Mouse (Mus musculus) olfactory bulb, adult 2 months (tissue): Measurements from ENCODE around the gene Ranbp3l. TPM values are rescaled to one million over a fixed set of nuclear protein-coding genes. Genes with fewer than 3 reads are reported as not detected.
"Not testable (repeated sequence)": the region's sequence is repeated elsewhere in the genome, so short reads cannot be mapped to it uniquely, and the experiment has no call there.

Experiments used
- H3K27ac ChIP-seq: fragments of 200-500 bp; 2 replicates; pipeline ENCODE4 v1.5.1; 2012; ENCODE audit warnings: low read depth, low read length; ENCODE audit not compliant: insufficient read depth
- H3K4me1 ChIP-seq: fragments of 200-500 bp; 2 replicates; pipeline ENCODE4 v1.6.1; 2012; ENCODE audit warnings: low read length; ENCODE audit not compliant: control insufficient read depth, insufficient read depth
- H3K4me3 ChIP-seq: fragments of 200-500 bp; 2 replicates; pipeline ENCODE4 v1.5.1; 2012; ENCODE audit warnings: mild to moderate bottlenecking, low read depth, low read length, moderate library complexity; ENCODE audit not compliant: insufficient read depth
- CTCF ChIP-seq: fragments of 200-500 bp; IDR thresholded peaks from 2 replicates; pipeline ENCODE4 v1.5.1; 2012; ENCODE audit warnings: low read depth, mild to moderate bottlenecking, low read length, moderate library complexity; ENCODE audit not compliant: insufficient read depth
- POLR2A ChIP-seq: fragments of 200-500 bp; IDR thresholded peaks from 2 replicates; pipeline ENCODE4 v1.6.1; 2012; ENCODE audit warnings: mild to moderate bottlenecking, low read depth, low read length, moderate library complexity; ENCODE audit not compliant: insufficient read depth
- WGBS: fragments of 180-500 bp; shearing (Covaris S2); methylation state at CpG from one replicate; pipeline ENCODE4 v1.1.7; 2018; 5-methylcytosine and 5-hydroxymethylcytosine counted together
- polyA plus RNA-seq: library from polyadenylated mRNA; stranded (reverse); fragments of >200 nt; gene quantifications from 2 replicates; pipeline ENCODE4 v1.2.4, GENCODE M21; 2012; ENCODE audit warnings: low replicate concordance; ENCODE audit not compliant: missing spikeins, insufficient read depth, insufficient read length

The Ranbp3l gene
- polyA plus RNA-seq, 1 experiment: 361 TPM

DNA sequence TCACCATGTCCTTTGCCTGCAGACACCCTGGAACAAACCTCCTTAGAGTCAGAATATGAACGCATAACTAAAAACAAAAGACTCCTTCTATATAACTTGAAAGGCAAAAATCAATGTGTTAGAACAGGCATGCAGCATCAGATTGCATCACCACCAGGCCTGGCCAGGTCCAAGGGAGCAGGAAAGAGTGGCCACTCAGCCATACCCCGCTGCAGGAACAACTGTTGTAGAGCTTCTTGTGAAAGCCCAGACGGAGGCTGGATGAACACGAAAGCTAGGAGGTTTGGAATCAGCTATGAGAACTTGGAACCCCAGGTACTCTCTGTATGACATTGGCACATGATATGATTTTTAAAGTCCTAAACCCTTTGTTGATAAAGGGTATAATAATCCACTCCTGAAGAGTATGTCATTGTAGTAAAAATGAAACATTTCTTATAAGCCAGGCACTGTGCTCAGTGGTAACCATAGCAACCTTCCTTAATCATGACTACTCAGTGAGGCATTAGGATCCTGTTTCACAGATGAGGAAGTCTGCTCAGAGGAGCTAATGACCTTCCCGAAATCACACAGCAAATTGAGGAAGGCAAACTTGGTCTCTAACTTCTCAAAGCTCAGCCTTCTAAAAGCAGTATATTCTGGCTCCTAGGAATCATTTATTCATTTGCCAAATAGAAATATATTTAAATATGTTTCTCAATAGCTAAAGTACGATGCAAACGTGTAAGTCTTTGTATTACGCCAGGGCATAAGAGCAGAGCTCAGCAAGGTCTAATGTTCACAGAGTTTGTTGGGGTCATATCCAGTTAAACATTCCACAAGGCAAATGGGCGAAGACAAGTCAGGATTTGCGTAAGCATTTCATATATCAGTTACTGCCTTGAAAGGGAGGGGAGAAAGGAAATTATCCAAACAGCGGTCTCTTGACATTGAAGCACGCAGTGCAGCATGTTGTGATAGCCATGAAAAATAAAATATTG lies 24.4 kb downstream of the Ranbp3l start:
- H3K4me1 ChIP-seq: no peaks in the 10 kb centered on the region
- 78% methylated on average over 12 of the region's 12 CpGs for WGBS
- no peak for TF ChIP-seq POLR2A
- TF ChIP-seq CTCF: no peak
- H3K4me3 ChIP-seq: no peak overlapping the region
- no peak overlapping the region for H3K27ac ChIP-seq

GRCm38 (mm10) chr15:8994608-8995277 lies 27.0 kb downstream of the Ranbp3l start:
- Histone ChIP-seq H3K27ac (no peak overlapping the region), H3K4me1 (no peaks in the 10 kb centered on the region), H3K4me3 (no peak overlapping the region)
- WGBS: 71% methylated on average over 8 of the region's 8 CpGs
- TF ChIP-seq POLR2A: no peak
- TF ChIP-seq CTCF: no peak

DNA sequence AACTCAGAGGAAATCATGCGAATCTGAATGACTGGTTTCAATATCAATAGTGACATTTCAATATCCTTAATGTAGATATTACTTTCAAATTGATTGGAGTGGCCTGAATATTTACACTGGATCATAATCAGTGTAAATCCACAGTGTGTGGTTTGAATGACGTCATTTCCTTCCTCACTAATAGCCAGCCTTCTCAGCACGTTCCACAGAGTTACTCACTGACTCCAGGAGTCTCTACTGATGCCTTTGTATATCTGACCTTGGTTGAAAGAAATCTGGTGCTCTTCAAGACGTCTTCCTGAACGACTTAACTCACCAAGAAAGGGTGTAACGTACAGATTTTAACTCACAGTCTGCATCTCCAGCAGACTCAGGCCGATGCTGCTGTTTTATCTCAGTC lies 27.7 kb downstream of the Ranbp3l start:
- Histone ChIP-seq H3K27ac (no peak overlapping the region), H3K4me1 (no peaks in the 10 kb centered on the region), H3K4me3 (no peak overlapping the region)
- TF ChIP-seq CTCF: no peak
- TF ChIP-seq POLR2A: no peak
- 68% methylated on average over 7 of the region's 7 CpGs for WGBS

- WGBS: 89% methylated on average over 2 of the region's 2 CpGs
- Histone ChIP-seq H3K4me3 (no peak overlapping the region), H3K4me1 (no peaks in the 10 kb centered on the region), H3K27ac (no peak overlapping the region)
- TF ChIP-seq POLR2A: no peak
Observed at GRCm38 (mm10) chr15:9002762-9003161, 35.0 kb downstream of the Ranbp3l start.

DNA sequence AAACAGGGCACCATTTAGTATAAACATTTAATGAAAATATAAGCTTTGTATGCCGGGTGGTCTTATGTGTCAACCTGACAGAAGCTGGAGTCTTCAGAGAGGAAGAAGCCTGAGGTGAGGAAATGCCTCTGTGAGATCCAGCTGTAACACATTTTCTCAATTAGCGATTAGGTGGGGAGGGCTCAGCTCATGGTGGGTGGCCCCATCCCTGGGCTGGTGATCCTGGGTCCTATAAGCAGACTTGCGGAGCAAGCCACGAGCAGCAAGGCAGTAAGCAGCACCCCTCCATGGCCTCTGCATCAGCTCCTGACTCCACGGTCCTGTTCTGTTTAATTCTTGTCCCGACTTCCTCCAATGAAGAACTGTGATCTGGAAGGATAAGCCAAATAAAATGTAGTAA lies 41.4 kb downstream of the Ranbp3l start:
- Histone ChIP-seq H3K4me1 (no peaks in the 10 kb centered on the region), H3K27ac (no peak overlapping the region), H3K4me3 (no peak overlapping the region)
- WGBS: 82% methylated on average over 6 of the region's 6 CpGs
- no peak for TF ChIP-seq POLR2A
- TF ChIP-seq CTCF: no peak

DNA sequence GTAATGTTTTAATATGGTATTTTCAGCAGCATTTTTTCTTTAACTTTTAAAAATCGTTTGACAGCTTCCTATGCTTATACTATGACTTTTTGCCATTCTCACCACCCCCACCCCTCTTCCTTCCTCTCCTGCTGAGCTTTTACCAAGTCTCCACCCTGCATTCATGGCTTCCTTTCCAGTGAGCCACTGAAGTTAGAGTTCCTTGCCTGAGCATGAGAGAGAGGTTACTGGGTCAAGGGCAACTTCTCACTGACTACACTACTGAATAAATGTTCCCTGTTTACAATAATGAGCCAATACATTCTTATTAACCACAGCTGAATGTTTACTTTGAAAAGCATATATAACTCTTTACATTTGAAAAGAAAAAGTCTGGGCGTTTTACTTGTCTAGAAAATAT lies 46.8 kb downstream of the Ranbp3l start:
- Histone ChIP-seq H3K4me3 (no peak overlapping the region), H3K4me1 (no peaks in the 10 kb centered on the region), H3K27ac (no peak overlapping the region)
- 74% methylated on average over 2 of the region's 2 CpGs for whole genome bisulfite sequencing
- TF ChIP-seq CTCF: no peak
- TF ChIP-seq POLR2A: no peak

DNA sequence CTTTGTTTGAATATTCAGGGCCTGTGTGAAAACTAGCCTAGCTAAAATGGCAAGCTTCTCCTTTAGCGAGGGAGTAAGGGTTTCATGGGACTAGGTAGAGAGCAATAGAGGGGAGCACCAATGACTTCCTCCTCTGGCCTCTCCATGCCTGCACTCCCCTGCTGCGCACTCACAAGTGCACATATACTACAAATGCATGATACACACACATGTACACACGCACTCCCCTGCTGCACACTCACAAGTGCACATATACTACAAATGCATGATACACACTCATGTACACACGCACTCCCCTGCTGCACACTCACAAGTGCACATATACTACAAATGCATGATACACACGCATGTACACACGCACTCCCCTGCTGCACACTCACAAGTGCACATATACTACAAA lies 47.7 kb downstream of the Ranbp3l start:
- not testable (repeated sequence) for H3K4me3 ChIP-seq, H3K4me1 ChIP-seq, H3K27ac ChIP-seq
- WGBS: 85% methylated on average over 6 of the region's 6 CpGs

- no peak overlapping the region for H3K4me3 ChIP-seq
- H3K4me1 ChIP-seq: no peaks in the 10 kb centered on the region
- TF ChIP-seq CTCF (no peak), POLR2A (no peak)
- H3K27ac ChIP-seq: no peak overlapping the region
Observed at GRCm38 (mm10) chr15:9055704-9056103, 88.0 kb downstream of the Ranbp3l start.

DNA sequence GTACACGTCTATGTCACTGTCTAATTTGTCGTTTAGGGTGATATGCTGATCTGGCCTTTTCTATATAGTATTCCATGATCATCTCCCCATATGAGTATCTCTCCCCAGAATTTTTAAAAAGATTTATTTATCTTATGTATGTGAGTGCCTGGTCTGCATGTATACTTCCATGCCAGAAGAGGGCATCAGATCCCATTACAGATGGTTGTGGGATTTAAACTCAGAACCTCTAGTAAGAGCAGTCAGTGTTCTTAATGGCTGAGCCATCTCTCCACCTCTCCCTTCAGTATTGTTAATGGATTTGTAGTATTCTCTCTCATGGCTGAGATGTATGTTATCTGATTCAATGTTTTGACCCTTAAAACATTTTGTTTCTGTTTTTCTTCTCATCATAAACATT lies 92.1 kb downstream of the Ranbp3l start:
- no peak for TF ChIP-seq CTCF
- Histone ChIP-seq H3K4me3 (no peak overlapping the region), H3K4me1 (no peaks in the 10 kb centered on the region), H3K27ac (no peak overlapping the region)
- 88% methylated on average over 2 of the region's 2 CpGs for WGBS
